Mouse (Mus musculus) megakaryocyte, embryonic 14.5 days (primary cell): ENCODE measurements around the gene Myof.

Experiments used
- FLI1 ChIP-seq: IDR thresholded peaks from 2 replicates; pipeline ENCODE4 v1.6.1; 2012; ENCODE audit warnings: low read length, inconsistent platforms, mixed read lengths
- GATA1 ChIP-seq: IDR thresholded peaks from 3 replicates; pipeline ENCODE4 v1.6.1; 2012; ENCODE audit warnings: mixed read lengths, low read length, inconsistent platforms, borderline replicate concordance

DNA sequence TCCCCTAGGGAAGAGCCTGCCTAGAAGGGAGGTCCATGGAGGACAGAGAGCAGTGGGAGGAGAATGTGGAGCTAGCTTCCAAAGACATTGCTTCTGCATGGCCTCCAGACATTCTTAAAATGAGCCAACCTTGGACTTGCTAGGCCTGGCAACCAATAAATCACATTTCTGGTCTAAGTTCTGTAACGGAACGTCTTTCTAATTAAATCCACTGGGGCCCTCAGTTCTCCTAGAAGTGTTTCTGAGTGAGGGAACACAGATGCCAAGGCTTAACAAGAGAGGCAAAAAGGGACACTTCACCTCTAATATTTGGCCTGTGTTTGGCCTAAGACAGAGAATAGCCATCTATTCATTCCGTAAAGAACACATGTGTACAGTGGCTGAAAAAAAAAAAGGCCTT lies 136.5 kb downstream of the Myof start:
- TF ChIP-seq FLI1 (no peak), GATA1 (no peak)
